Mouse (Mus musculus) heart, embryonic 11.5 days (tissue): ENCODE measurements around the gene Rab11b. TPM values are rescaled to one million over a fixed set of nuclear protein-coding genes. Genes with fewer than 3 reads are reported as not detected.

Experiments
- ATAC-seq: fragments of 200-750 bp; cut with Nextera tagmentation; replicated peaks from 2 replicates; pipeline ENCODE4 v1.8.0; 2017; ENCODE audit warnings: moderate library complexity; ENCODE audit not compliant: insufficient number of reproducible peaks, low FRiP score, low TSS enrichment
- H3K27ac ChIP-seq: fragments of 300-500 bp; sonication (generic); 2 replicates; pipeline ENCODE4 v1.5.1; 2014; ENCODE audit warnings: mild to moderate bottlenecking, low read depth, low read length
- H3K27me3 ChIP-seq: fragments of 300-500 bp; sonication (generic); 2 replicates; pipeline ENCODE4 v1.6.1; 2014; ENCODE audit warnings: mild to moderate bottlenecking, low read length, mixed read lengths; ENCODE audit not compliant: control insufficient read depth, insufficient read depth
- H3K36me3 ChIP-seq: fragments of 300-500 bp; sonication (generic); 2 replicates; pipeline ENCODE4 v1.6.1; 2014; ENCODE audit warnings: mild to moderate bottlenecking, low read length, moderate library complexity, mixed read lengths; ENCODE audit not compliant: control insufficient read depth, insufficient read depth
- H3K4me1 ChIP-seq: fragments of 300-500 bp; sonication (generic); 2 replicates; pipeline ENCODE4 v1.6.1; 2014; ENCODE audit warnings: low read length; ENCODE audit not compliant: control insufficient read depth, insufficient read depth
- H3K4me2 ChIP-seq: fragments of 300-500 bp; sonication (generic); 2 replicates; pipeline ENCODE4 v1.6.1; 2014; ENCODE audit warnings: mild to moderate bottlenecking, moderate library complexity
- H3K4me3 ChIP-seq: fragments of 300-500 bp; sonication (generic); 2 replicates; pipeline ENCODE4 v1.5.1; 2014; ENCODE audit warnings: low read depth, low read length
- H3K9ac ChIP-seq: fragments of 300-500 bp; sonication (generic); 2 replicates; pipeline ENCODE4 v1.6.1; 2014; ENCODE audit warnings: mild to moderate bottlenecking, low read depth, low read length, moderate library complexity
- H3K9me3 ChIP-seq: fragments of 300-500 bp; sonication (generic); replicated peaks from 2 replicates; pipeline ENCODE4 v1.6.1; 2016; ENCODE audit warnings: low read length; ENCODE audit not compliant: control insufficient read depth
- WGBS: fragments of 180-500 bp; shearing (Covaris S2); extraction: QIAGEN DNeasy Blood & Tissue Kit; methylation state at CpG from one replicate; pipeline ENCODE4 v1.1.7; 2014; ENCODE audit not compliant: insufficient replicate concordance; 5-methylcytosine and 5-hydroxymethylcytosine counted together
- polyA plus RNA-seq: library from polyadenylated mRNA; unstranded; fragments of >200 nt; fragmentation: Nextera tagmentation; extraction: Ambion mirVana; gene quantifications from 2 replicates; pipeline ENCODE4 v1.2.1, GENCODE M21; 2014

The Rab11b gene
- polyA plus RNA-seq, 1 experiment from 2014 or later, result 285 TPM

DNA sequence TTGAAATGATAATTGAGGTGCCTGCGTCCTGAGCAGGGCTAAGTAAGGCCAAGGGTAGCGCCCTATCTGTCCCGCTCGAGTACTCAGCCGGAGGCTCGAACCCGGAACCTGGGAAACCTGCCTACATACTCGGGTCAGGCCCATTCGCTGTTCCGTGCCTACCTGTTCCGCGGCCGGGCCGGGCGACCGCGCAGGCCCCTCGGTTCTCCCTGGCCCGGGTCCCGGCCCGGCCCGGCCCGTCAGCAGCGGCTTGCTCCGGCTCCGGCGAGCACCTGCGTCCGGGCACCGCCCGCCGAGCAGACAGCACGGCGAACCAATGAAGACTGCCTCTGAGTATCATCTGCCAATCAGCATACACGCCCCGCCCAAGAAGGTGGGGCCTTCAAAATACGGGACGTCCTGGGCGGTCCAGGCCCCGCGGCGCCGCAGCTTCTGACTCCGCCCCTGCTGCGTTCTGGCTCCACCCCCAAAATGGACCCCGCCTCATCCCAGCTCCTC lies 41.9 kb downstream of the Rab11b start, which contains the start of gene March2:
Gene March2 (minus strand): TSS at position 287 of the 498 bp plus-strand sequence.
- H3K27ac ChIP-seq, result no peak within 1 kb of the TSS
- H3K36me3 ChIP-seq, result no peaks in the 10 kb centered on the region
- H3K9me3 ChIP-seq, result no peaks in the 10 kb centered on the region
- peak within 1 kb of the TSS; percentile 74 for H3K9ac ChIP-seq
- peak; percentile 99 for ATAC-seq
- peak within 1 kb of the TSS; percentile 61 for H3K4me3 ChIP-seq
- H3K4me2 ChIP-seq, result peak within 1 kb of the TSS; percentile 70
- H3K27me3 ChIP-seq, result no peaks in the 10 kb centered on the region
- 1% methylated on average over 46 of the region's 46 CpGs for WGBS
- H3K4me1 ChIP-seq, result no peaks in the 10 kb centered on the region

DNA sequence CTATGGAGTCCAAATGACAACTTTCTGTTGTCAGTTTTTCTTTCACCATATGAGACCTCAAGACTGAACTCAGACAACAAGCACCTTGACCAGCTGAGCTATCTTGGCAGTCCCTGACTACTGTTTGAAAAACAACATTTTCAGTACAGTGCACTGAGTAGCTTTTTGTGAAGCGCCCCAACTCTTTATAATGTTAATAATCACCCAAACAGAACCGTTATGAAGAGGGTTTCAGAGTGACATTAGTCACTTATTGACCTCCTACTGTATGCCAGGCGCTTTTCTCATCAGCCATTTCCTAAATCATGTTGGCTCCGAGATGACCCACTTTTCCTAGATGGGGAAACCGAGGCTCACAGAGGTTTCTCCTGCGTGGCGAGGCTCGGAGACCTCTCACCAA lies 42.3 kb downstream of the Rab11b start:
- Histone ChIP-seq H3K27me3 (no peaks in the 10 kb centered on the region), H3K4me3 (peak overlapping the region; percentile 61), H3K27ac (no peak overlapping the region), H3K36me3 (no peaks in the 10 kb centered on the region), H3K9me3 (no peaks in the 10 kb centered on the region), H3K9ac (peak overlapping the region; percentile 74), H3K4me2 (peak overlapping the region; percentile 70), H3K4me1 (0 out of 2 replicates have a peak, but pooled peaks cover 3% of the 10 kb centered on the region)
- ATAC-seq, result no peak
- WGBS, result 9% methylated on average over 8 of the region's 8 CpGs

DNA sequence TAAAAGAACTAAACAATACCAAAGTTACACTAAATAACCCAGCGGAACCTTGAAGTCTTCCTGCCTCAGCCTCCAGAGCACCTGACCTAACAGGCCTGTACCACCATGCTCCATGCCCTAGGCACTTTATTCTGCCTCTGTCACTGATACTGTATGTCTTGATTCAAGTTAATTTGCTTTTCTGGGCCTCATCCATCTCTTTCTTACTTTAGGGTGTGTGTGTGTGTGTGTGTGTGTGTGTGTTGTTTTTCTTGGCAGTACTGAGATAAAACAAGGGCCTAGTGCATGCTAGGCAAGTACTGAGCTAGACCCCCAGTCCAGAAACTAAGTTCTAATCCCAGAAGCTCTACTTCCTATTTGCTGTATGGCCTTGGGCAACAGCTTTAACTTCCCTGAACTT lies 43.1 kb downstream of the Rab11b start:
- no peaks in the 10 kb centered on the region for H3K36me3 ChIP-seq
- H3K4me3 ChIP-seq, result peak overlapping the region; percentile 61
- no peaks in the 10 kb centered on the region for H3K27me3 ChIP-seq
- ATAC-seq, result no peak
- no peaks in the 10 kb centered on the region for H3K9me3 ChIP-seq
- 86% methylated on average over 1 of the region's 1 CpGs for WGBS
- peak overlapping the region; percentile 28; the same call in 1 of the 2 replicates for H3K9ac ChIP-seq
- H3K4me2 ChIP-seq, result peak overlapping the region; percentile 70
- no peak overlapping the region for H3K27ac ChIP-seq
- H3K4me1 ChIP-seq, result 0 out of 2 replicates have a peak, but pooled peaks cover 3% of the 10 kb centered on the region

DNA sequence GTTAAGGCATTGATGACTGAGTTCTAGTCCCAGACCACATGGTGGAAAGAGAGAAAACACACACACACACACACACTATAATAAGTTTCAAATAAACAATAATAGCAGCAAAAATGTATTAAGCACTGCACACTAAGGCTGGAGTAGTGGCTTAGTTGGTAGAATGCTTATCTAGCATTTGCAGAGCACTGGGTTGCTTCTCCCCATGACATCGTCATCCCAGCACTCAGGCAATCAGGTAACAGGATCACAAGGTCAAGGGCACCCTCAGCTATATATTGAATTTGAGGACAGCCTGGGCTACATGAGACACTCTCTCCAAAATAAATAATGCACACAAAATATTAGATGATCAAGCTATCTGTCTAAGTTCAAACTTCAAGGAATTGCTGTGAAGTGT lies 45.6 kb downstream of the Rab11b start:
- peaks cover 4% of the 10 kb centered on the region; the same call in 1 of the 2 replicates for H3K9me3 ChIP-seq
- 0 out of 2 replicates have a peak, but pooled peaks cover 3% of the 10 kb centered on the region for H3K4me1 ChIP-seq
- 0 out of 2 replicates have a peak, but pooled peaks cover 2% of the 10 kb centered on the region for H3K36me3 ChIP-seq
- peak overlapping the region; percentile 75; the same call in 1 of the 2 replicates for H3K27ac ChIP-seq
- ATAC-seq, result no peak; the same call in 1 of the 2 replicates
- no peaks in the 10 kb centered on the region for H3K27me3 ChIP-seq
- 41% methylated on average over 1 of the region's 1 CpGs for whole genome bisulfite sequencing
- no peak overlapping the region for H3K4me3 ChIP-seq
- peak overlapping the region; percentile 39; the same call in 1 of the 2 replicates for H3K9ac ChIP-seq
- H3K4me2 ChIP-seq, result peak overlapping the region; percentile 49

DNA sequence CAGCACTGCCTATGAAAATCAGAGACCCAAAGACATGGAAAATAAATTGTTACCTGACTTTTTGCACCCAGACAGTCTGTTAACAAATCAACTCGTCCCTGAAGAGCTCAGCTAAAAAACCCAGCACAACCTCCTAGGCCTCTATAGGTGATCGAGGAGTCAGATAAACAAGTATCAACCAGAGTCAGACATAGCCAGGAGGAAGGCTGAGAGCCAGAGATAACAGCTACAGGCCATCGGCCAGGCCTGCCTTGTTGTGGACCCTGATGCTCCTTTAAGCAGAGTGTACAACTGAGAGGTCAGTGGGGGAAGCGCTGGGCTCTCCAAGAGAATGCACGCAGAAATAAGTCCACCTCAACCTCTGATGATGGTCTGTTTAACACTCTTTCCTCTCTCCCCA lies 47.1 kb downstream of the Rab11b start:
- H3K27ac ChIP-seq, result peak overlapping the region; percentile 75
- peaks cover 4% of the 10 kb centered on the region; the same call in 1 of the 2 replicates for H3K9me3 ChIP-seq
- peak; percentile 87 for ATAC-seq

DNA sequence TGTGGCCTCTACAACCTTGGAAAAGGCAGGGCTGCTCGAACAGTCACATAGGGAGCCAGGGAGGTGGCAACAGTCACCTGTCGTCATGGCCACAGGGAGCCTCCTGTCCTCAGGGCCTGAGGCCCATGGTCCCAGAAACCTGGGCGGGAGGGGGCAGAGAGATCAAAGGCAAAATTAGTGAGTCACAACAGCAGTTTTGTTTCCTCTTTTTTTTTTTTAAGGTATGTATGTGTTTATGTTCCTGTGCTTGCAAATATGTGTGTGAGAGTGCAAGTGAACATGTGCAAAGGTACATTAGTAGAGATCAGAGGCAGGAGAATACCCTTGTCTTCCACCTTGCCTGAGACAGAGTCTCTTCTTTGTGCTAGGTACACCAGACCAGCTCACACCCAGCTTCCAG lies 50.5 kb downstream of the Rab11b start:
- 76% methylated on average over 3 of the region's 3 CpGs for WGBS
- Histone ChIP-seq H3K4me2 (no peak overlapping the region), H3K9ac (no peak overlapping the region)

More for the DNA sequence above, 47.1 kb downstream of the Rab11b start:
- H3K4me1 ChIP-seq, result 0 out of 2 replicates have a peak, but pooled peaks cover 3% of the 10 kb centered on the region
- peak overlapping the region; percentile 6; the same call in 1 of the 2 replicates for H3K4me2 ChIP-seq
- H3K4me3 ChIP-seq, result peak overlapping the region; percentile 13; the same call in 1 of the 2 replicates
- H3K36me3 ChIP-seq, result peaks cover 7% of the 10 kb centered on the region
- 35% methylated on average over 5 of the region's 5 CpGs for WGBS
- H3K9ac ChIP-seq, result 0 out of 2 replicates have a peak overlapping the region, but pooled peaks have one; percentile 7
- no peaks in the 10 kb centered on the region for H3K27me3 ChIP-seq

DNA sequence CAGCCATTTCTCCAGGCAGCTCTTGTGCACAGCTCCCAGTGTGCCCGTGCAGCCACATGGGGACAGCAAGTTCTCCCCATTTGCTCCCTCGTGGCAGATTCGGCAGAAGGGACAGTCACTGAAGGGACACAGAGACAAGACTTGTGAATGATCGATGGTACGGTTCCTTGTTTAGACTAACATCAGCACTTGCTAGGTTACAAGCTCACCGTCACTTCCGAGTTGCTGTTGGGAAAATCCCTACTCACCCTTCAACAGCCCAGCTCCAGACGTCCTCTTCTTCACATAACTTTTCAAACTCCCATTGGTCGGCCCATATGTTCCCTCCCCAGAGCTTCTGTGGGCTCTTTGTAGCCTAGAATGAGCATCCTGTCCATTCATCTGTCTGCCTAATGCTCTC lies 57.2 kb downstream of the Rab11b start:
- Histone ChIP-seq H3K4me3 (no peak overlapping the region), H3K27me3 (no peaks in the 10 kb centered on the region), H3K36me3 (peaks cover 7% of the 10 kb centered on the region), H3K9ac (no peak overlapping the region), H3K9me3 (no peaks in the 10 kb centered on the region), H3K27ac (no peak overlapping the region), H3K4me2 (no peak overlapping the region), H3K4me1 (no peaks in the 10 kb centered on the region)
- WGBS, result 86% methylated on average over 9 of the region's 9 CpGs
- ATAC-seq, result no peak

More for the DNA sequence above, 50.5 kb downstream of the Rab11b start:
- Histone ChIP-seq H3K27ac (no peak overlapping the region), H3K27me3 (no peaks in the 10 kb centered on the region), H3K36me3 (peaks cover 11% of the 10 kb centered on the region), H3K9me3 (peaks cover 4% of the 10 kb centered on the region; the same call in 1 of the 2 replicates), H3K4me3 (no peak overlapping the region), H3K4me1 (0 out of 2 replicates have a peak, but pooled peaks cover 3% of the 10 kb centered on the region)
- no peak for ATAC-seq

DNA sequence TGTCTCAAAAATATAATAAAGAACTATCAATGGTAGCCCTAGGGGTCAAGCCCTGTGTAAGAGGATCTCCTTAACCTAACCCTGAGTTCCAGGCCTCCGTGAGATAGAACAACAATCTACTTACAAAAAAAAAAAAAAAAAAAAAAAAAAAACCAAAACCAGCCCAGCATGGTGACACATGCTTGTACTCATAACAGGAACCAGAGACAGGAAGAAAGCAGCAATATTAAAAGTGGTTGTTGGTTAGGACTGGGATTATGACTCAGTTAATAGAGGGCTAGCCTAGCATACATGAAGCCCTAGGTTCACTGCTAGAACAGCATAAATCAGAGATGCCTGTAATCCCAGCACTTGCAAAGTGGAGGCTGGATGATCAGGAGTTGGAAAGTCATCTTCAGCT lies 58.2 kb downstream of the Rab11b start:
- Histone ChIP-seq H3K4me3 (no peak overlapping the region), H3K4me2 (no peak overlapping the region), H3K4me1 (no peaks in the 10 kb centered on the region), H3K9me3 (no peaks in the 10 kb centered on the region), H3K36me3 (peaks cover 10% of the 10 kb centered on the region), H3K27ac (no peak overlapping the region), H3K9ac (no peak overlapping the region), H3K27me3 (no peaks in the 10 kb centered on the region)
- 71% methylated on average over 1 of the region's 1 CpGs for WGBS
- no peak for ATAC-seq

DNA sequence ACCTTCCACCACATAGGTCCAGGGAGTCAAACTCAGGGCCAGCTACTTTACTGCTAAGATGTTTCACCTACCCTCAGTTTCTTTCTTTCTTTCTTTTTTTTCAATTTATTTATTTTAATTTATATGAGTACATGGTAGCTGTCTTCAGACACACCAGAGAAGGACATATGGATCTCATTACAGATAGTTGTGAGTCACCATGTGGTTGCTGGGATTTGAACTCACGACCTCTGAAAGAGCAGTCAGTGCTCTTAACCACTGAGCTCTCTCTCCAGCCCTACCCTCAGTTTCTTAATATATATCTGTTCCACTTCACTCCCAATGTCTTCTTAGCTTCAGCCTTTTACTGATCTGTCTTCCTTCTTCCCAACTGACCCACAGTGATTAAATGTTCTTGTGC lies 64.9 kb downstream of the Rab11b start:
- WGBS, result 89% methylated on average over 1 of the region's 1 CpGs

More for the DNA sequence above, 64.9 kb downstream of the Rab11b start:
- no peak overlapping the region for H3K4me3 ChIP-seq
- no peaks in the 10 kb centered on the region for H3K27me3 ChIP-seq
- no peak overlapping the region for H3K27ac ChIP-seq
- no peak overlapping the region for H3K4me2 ChIP-seq
- H3K9me3 ChIP-seq, result no peaks in the 10 kb centered on the region
- no peak overlapping the region for H3K9ac ChIP-seq
- H3K4me1 ChIP-seq, result no peaks in the 10 kb centered on the region
- peaks cover 12% of the 10 kb centered on the region for H3K36me3 ChIP-seq
- ATAC-seq, result no peak
